Mouse (Mus musculus): ENCODE data around the gene Mrgprd. TPM values are rescaled to one million over a fixed set of nuclear protein-coding genes. Genes with fewer than 3 reads are reported as not detected.

The Mrgprd gene
- total RNA-seq, 2 experiments from 2014 or later: not detected

- no peak for DNase-seq (ENCODE audit: low spot score in 2 of 2)
These were observed 11.9 kb upstream of the Mrgprd start for GRCm38 (mm10) chr7:145302488-145303285.

GRCm38 (mm10) chr7:145304153-145304552 is 10.5 kb upstream of the Mrgprd start:
- DNase-seq (ENCODE audit: low spot score in 2 of 2): no peak

GRCm38 (mm10) chr7:145307636-145308035 is 7.0 kb upstream of the Mrgprd start:
- no peak for DNase-seq (ENCODE audit: low spot score in 2 of 2)

- no peak for DNase-seq (ENCODE audit: low spot score in 2 of 2)
These were observed 6.5 kb upstream of the Mrgprd start for GRCm38 (mm10) chr7:145308061-145308675.

GRCm38 (mm10) chr7:145308866-145309265 is 5.8 kb upstream of the Mrgprd start:
- DNase-seq (ENCODE audit: low spot score in 2 of 2): peak in 1 of 2 experiments; percentile 20

GRCm38 (mm10) chr7:145309877-145310276 is 4.8 kb upstream of the Mrgprd start:
- DNase-seq (ENCODE audit: low spot score in 2 of 2): no peak

- no peak for DNase-seq (ENCODE audit: low spot score in 2 of 2)
These were observed 4.1 kb upstream of the Mrgprd start for GRCm38 (mm10) chr7:145310526-145310925.

- no peak for DNase-seq (ENCODE audit: low spot score in 2 of 2)
These were observed 2.5 kb upstream of the Mrgprd start for GRCm38 (mm10) chr7:145312137-145312536.

- DNase-seq (ENCODE audit: low spot score in 2 of 2): no peak
These were observed 2.9 kb downstream of the Mrgprd start for GRCm38 (mm10) chr7:145317522-145317921.

GRCm38 (mm10) chr7:145319481-145319880 is 4.8 kb downstream of the Mrgprd start:
- no peak for DNase-seq (ENCODE audit: low spot score in 2 of 2)

- DNase-seq (ENCODE audit: low spot score in 2 of 2): no peak
These were observed 9.0 kb downstream of the Mrgprd start for GRCm38 (mm10) chr7:145323607-145324006.

- DNase-seq (ENCODE audit: low spot score in 2 of 2): no peak
These were observed 11.1 kb downstream of the Mrgprd start for GRCm38 (mm10) chr7:145325697-145326096.

GRCm38 (mm10) chr7:145329982-145330381 is 15.3 kb downstream of the Mrgprd start:
- no peak for DNase-seq (ENCODE audit: low spot score in 2 of 2)

- no peak for DNase-seq (ENCODE audit: low spot score in 2 of 2)
These were observed 16.0 kb downstream of the Mrgprd start for GRCm38 (mm10) chr7:145330641-145331040.

GRCm38 (mm10) chr7:145332376-145333041 is 17.9 kb downstream of the Mrgprd start:
- DNase-seq (ENCODE audit: low spot score in 2 of 2): no peak

- DNase-seq (ENCODE audit: low spot score in 2 of 2): no peak
These were observed 19.3 kb downstream of the Mrgprd start for GRCm38 (mm10) chr7:145333936-145334335.

GRCm38 (mm10) chr7:145334428-145335027 is 19.9 kb downstream of the Mrgprd start:
- DNase-seq (ENCODE audit: low spot score in 2 of 2): no peak

- no peak for DNase-seq (ENCODE audit: low spot score in 2 of 2)
These were observed 20.6 kb downstream of the Mrgprd start for GRCm38 (mm10) chr7:145335199-145335598.

- DNase-seq (ENCODE audit: low spot score in 2 of 2): no peak
These were observed 21.1 kb downstream of the Mrgprd start for GRCm38 (mm10) chr7:145335616-145336332.

GRCm38 (mm10) chr7:145337889-145338288 is 23.3 kb downstream of the Mrgprd start:
- no peak for DNase-seq (ENCODE audit: low spot score in 2 of 2)
